12 mouse cellular contexts compared by ENCODE assay signal in the genomic region with DNA sequence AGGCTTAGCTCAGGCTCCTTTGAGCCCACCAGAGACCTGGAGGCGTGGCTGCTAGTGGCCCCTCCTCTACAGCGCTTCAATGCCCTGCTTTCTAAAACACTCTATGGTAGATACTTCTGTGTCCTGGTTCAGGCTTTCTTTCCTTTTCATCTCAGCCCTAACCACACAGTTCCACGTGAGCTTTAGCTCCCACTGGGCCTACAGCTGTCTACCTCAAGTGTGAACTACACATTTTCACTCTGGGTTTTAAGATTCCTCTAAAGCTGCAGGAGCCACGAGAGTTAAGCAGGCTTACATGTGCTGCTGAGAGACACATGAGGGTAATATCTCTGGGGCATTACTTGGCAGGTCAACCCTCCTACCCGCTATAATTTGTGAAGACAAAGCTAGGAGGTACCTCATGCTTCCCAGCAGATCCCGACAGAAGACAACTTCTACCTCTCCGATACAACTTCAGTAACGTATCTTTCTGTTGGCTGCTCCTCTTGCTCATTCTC.
"Had no signal": no experiment of that assay in that cellular context is flagged by ENCODE, and none has a peak within 500 bp of the region (broad histone marks: within the 10 kb centered on the region; RNA-seq: fewer than 3 reads in every experiment).

No protein-coding gene starts in this region.

- ATAC-seq: midbrain, embryonic 13.5 days had no signal

- H3K9me3 ChIP-seq: limb, embryonic 12.5 days; midbrain, embryonic 13.5 days; neural tube, embryonic 15.5 days had no signal

- DNase-seq: kidney, adult 8-10 months; kidney, postnatal 25 days; layer of hippocampus, adult 9-11 months; liver; lung, adult 18-20 months; right cerebral cortex, adult 18-20 months; right cerebral cortex, postnatal 25 days had no signal

- H3K27me3 ChIP-seq: limb, embryonic 12.5 days; neural tube, embryonic 15.5 days had no signal

- H3K4me3 ChIP-seq: limb, embryonic 12.5 days; midbrain, embryonic 13.5 days; myocyte; neural tube, embryonic 15.5 days had no signal

- H3K4me2 ChIP-seq: limb, embryonic 12.5 days; midbrain, embryonic 13.5 days; neural tube, embryonic 15.5 days had no signal

- H3K9ac ChIP-seq: limb, embryonic 12.5 days; liver, embryonic 14.5 days; midbrain, embryonic 13.5 days; neural tube, embryonic 15.5 days had no signal

- H3K36me3 ChIP-seq: limb, embryonic 12.5 days; midbrain, embryonic 13.5 days; neural tube, embryonic 15.5 days had no signal

- H3K27ac ChIP-seq: limb, embryonic 12.5 days; liver, embryonic 14.5 days; midbrain, embryonic 13.5 days; neural tube, embryonic 15.5 days had no signal
